Mouse (Mus musculus) adrenal gland, postnatal 10 days (tissue): ENCODE data around the gene Rpl29. TPM values are rescaled to one million over a fixed set of nuclear protein-coding genes. Genes with fewer than 3 reads are reported as not detected.
A peak's percentile ranks its signal among the peaks of the same experiment; 100 is the strongest.

Experiments
- DNase-seq: peaks from one replicate; pipeline ENCODE4 v3.0.0; 2021; ENCODE audit warnings: mixed read lengths
- total RNA-seq, 2 experiments: library from RNA; stranded (reverse); gene quantifications; 2 replicates each; pipeline ENCODE4 v1.2.3; 2021

Rpl29 gene
- total RNA-seq, 2 experiments from 2014 or later = 485 to 490 TPM

DNA sequence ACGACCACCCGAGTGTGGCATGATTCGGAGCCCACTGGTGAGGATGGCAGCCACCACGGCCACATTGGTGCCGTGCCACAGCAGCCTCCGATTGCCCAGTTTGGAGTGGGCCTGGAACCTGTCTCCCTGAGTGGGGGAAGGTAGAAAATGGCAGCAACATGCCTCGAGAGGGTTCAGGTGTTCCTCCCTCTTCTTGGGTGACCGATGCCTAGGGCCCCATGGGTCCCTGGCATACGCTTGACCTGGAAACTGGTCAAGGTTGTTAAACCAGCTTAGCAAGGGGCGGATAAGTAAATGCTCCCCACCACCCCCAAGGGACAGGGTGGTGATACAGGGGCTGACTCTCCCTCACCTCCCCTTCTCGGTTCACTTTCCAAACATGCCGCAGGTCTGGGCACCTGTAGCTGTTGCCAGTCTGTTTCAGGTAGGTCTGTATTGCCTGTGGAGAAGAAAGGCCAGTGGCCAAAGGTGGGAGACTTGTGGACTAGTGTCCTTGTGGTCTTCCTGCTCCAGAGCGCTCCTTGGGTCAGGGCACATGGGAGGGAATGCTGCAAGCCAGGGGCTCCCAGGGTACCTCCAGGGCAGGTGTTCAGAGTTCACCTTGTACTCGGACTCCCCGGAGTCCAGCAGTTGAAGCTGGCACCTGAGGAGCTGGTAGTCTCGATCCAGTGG is 44.0 kb downstream of the Rpl29 start:
- DNase-seq = peak; percentile 3

DNA sequence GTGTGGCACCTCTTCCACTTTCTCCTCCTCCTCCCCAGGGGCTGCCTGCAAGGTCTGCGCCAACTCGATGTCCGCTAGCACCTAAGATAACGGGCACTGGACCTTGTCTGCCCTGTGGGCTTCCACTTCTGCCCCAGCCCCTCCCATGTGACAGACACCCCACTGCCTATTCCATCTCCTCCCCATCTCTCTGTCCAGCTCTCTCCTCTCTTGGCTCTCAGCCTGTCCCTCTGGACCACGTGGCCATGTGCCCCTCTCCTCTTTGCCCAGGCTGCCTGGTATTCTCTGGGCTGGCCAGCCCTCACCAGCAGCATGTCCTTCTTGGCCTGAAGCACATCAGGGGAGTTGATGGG is 44.5 kb downstream of the Rpl29 start:
- DNase-seq = peak; percentile 10

DNA sequence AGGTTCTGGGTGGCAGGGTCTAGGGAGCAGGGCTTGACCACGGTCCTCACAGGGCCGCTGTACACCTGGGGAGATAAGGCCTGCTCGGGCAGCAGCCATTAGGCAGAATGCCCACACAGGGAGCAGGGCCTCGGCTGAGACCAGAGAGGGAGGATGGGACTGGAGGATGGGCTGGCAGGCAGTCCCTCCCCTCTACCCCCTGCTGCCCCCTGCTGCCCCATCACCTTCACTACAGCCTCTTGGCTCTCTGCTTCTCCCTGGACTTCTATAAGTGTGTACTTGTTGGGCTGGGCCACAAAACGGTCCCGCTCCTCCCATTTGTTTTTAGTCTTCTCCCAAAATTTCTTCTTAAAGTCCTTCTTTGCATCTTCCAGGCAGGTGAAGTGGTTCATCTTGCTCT is 45.2 kb downstream of the Rpl29 start:
- peak; percentile 86 for DNase-seq

DNA sequence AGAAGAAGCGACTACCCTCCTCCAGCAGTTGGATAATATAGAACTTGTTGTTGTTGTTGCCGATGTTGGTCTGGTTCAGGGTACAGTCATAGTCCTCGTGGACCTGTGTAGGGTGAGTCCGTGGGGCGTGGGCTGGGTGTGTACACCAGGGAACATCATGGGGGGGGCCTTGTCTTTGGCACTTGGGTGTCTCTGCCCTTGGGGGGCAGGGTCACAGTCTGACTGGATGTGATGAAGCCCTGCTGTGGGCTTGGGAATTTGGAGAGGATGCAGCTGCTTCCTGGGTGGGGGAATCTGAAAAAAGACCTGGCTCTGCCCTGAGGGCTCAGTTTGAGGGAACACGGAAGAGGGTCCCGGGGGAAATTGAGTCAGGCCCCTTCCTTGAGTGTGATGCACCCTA is 45.8 kb downstream of the Rpl29 start:
- peak; percentile 25 for DNase-seq

DNA sequence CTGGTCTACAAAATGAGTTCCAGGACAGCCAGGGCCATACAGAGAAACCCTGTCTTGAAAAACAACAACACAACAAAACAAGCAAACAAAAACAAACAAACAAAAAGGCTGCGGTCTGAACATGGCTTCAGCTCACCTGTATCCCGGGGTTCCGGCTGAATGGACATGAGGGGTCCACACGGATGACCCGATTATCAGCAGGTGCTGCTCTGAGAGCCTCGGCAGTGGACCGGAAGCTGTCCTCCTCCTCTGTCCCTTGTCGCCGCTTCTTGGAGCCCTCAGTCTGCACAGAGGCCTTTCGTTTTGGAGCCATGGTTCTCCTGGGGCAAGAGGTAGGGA is 46.4 kb downstream of the Rpl29 start, which contains the start of gene Rrp9:
TSS of gene Rrp9 (plus strand) at position 301 of the 339 bp plus-strand sequence.
- DNase-seq = peak; percentile 19

DNA sequence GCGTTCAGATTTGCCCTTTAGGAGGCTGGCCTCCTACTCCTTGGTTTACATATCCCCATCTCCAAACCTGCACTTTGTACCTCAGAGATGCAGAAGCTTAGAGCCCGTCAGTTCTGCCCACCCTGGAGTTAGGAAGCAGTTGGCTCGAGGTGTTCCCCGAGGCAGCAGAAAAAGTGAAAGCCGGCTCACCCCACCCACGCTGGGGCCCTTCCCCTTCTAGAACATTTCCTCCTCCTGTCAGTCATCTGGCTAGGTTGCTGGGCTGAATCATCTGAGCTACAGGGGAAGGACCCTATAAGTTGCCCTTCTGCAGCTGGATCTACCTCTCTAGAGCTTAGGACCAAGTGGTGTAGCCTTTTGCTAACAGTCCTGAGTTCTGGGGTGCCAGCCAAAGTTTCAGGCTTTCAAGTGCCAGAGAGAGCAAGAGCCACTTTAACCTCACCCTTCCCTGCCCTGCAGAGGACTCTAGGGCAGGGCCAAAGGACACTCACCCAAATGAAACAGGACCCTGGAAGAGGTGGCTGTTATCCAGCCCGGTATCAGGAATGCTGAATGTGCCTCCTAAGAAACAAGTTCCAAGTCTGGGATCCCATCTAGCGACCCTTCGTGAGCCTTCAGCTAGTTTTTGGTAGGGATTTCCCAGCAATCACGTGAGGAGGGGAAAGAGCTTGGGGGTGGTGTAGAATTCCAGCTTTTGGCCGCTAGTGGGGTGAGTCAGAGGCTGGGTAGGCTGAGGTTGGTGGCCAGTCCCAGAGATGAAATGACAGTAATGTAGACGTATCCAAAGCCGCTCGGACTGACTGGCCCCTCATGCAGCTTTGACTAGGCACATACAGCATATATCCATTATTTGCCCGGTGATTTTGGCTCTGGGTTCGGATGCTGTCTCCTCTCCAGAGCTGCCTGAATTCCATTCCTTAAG is 47.0 kb downstream of the Rpl29 start:
- DNase-seq = peak; percentile 71

DNA sequence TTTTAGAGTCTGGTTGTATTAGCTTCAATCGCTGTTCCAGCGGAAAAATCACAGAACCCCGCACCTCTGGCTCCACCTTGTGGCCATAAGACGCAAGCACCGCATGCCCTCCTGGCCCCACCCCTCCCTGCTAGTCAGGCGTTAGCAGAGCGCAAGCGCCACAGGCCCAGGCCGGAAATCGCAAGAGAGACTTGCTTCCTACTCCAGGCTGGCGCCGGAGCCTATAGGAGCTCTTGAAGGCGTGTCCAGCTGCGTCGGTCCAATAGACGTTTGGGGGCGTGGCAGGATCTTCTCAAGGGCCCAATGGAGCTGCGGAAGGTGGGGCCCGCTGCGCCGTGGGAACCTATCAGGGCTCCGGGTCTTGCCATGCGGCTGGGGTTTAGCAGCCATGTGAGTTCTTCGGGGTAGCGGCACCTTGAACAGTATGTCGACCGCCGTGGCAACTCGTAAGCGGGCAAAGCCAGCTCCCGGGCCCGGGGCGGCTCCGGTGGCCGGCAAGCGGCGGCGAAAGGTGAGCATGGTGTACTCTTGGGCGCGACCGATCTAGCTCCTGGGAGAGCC is 47.8 kb downstream of the Rpl29 start, which contains the start of gene Parp3:
TSS of gene Parp3 (minus strand) at position 26 of the 561 bp plus-strand sequence.
- DNase-seq = peak; percentile 98

DNA sequence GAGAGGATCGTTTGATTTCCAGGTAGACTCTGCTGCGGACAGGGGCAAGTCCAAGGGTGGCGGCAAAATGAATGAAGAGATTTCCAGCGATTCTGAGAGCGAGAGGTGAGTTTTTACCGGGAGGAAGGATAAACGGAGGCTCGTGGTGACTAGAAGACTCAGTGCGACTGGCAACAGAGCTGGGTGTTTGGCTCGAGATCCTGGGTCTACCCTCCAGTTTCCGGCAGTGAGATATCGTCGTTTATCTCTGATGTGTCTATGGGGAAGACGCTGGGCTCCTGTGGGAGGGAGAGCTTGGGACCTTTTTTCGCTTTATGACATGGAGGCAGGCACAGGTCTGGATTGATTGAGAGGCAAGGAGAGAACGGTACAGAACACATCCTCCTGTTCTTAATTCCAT is 48.4 kb downstream of the Rpl29 start:
- peak; percentile 2 for DNase-seq

DNA sequence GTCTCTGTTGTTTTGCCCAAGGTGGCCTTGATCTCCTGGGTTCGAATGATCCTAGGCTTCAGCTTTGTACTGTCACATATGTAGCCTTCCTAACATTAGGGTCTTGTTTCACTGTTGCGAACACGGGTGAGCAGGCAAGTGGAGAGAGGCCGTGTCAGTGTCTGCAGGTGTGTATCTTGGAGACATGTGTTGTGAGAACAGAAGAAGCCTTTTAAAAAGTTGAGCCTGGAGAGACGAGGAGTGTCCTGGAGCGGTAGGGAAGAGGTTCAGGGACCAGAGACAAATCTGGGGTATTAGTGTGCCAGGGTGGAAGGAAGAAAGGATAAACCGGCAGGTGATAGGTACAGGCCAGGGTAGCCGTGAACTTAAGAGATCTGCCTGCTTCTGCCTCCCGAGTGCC is 48.8 kb downstream of the Rpl29 start:
- DNase-seq = peak; percentile 1

DNA sequence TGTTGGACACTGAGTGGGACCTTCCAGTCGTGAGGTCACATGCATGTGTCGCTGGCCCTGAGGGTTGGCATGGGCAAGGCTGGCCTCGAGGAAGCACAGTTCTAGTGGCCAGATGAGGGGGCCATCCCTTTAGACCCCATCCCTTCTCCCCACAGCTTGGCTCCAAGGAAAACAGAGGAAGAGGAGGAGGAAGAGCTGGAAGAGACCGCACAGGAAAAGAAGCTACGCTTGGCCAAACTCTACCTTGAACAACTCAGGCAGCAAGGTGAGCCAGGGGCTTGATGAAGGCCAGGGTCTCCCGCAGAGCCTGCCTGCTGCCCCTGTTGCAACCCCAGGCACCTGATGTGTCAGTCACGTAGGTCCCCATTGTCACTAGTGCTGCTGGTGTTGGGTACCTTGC is 51.3 kb downstream of the Rpl29 start:
- no peak for DNase-seq

DNA sequence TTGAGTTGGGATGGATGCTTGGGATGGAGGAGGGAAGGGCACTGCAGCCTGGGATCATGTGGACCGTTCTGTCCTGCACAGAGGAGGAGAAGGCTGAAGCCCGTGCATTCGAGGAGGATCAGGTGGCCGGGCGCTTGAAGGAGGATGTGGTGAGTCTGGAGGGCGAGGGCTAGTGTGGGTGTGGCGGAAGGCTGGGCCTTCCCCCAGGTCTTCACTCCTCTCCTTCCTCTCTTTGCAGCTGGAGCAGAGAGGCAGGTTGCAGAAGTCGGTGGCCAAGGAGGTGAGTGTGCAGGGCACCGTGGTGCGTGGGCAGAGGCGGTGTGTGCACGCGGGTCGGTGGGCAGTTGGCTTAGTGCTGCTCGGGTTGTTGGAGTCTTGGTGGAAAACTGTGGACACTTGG is 51.8 kb downstream of the Rpl29 start:
- no peak for DNase-seq

Other genes with a start within 250 kb of the Rpl29 start
- gene Ppm1m, start 229.7 kb upstream of the Rpl29 start, total RNA-seq = 100 to 1,000 TPM; 119 to 129 TPM
- 10 to 100 TPM; 38.5 to 58.6 TPM for gene Twf2, start 226.3 kb upstream of the Rpl29 start, total RNA-seq
- 1 to 10 TPM; 1.2 to 1.5 TPM for gene Tlr9, start 206.9 kb upstream of the Rpl29 start, total RNA-seq
- gene Alas1, start 180.8 kb upstream of the Rpl29 start, total RNA-seq = 1,000 to 10,000 TPM in 1 of 2 experiments, 100 to 1,000 TPM in 1; 940 to 1,609 TPM
- gene Poc1a, start 148.4 kb upstream of the Rpl29 start, total RNA-seq = 1 to 10 TPM; 7.3 to 8.8 TPM
- gene Dusp7, start 60.8 kb upstream of the Rpl29 start, total RNA-seq = 10 to 100 TPM; 21.0 to 26.1 TPM
- 10 to 100 TPM; 21.3 to 23.1 TPM for gene Acy1, start 8.9 kb downstream of the Rpl29 start, total RNA-seq
- gene Abhd14b, start 18.0 kb downstream of the Rpl29 start, total RNA-seq = 10 to 100 TPM; 30.7 to 32.6 TPM
- 10 to 100 TPM; 20.6 to 24.6 TPM for gene Abhd14a, start 18.2 kb downstream of the Rpl29 start, total RNA-seq
- 10 to 100 TPM; 28.6 to 42.5 TPM for gene Pcbp4, start 23.8 kb downstream of the Rpl29 start, total RNA-seq
- under 1 TPM; 0.27 to 0.48 TPM for gene Gpr62, start 36.5 kb downstream of the Rpl29 start, total RNA-seq
- 10 to 100 TPM; 25.9 to 37.0 TPM for gene Rrp9, start 46.5 kb downstream of the Rpl29 start, total RNA-seq
- gene Parp3, start 47.5 kb downstream of the Rpl29 start, total RNA-seq = 10 to 100 TPM; 14.4 to 28.6 TPM
- not detected for gene Iqcf1, start 70.5 kb downstream of the Rpl29 start, total RNA-seq
- gene Iqcf5, start 85.1 kb downstream of the Rpl29 start, total RNA-seq = not detected
- not detected for gene Iqcf3, start 132.2 kb downstream of the Rpl29 start, total RNA-seq
- gene Iqcf4, start 141.5 kb downstream of the Rpl29 start, total RNA-seq = not detected
- gene Iqcf6, start 197.1 kb downstream of the Rpl29 start, total RNA-seq = not detected
- not detected for gene Grm2, start 226.6 kb downstream of the Rpl29 start, total RNA-seq